ENCODE assay signal across 15 mouse cellular contexts in the genomic region with DNA sequence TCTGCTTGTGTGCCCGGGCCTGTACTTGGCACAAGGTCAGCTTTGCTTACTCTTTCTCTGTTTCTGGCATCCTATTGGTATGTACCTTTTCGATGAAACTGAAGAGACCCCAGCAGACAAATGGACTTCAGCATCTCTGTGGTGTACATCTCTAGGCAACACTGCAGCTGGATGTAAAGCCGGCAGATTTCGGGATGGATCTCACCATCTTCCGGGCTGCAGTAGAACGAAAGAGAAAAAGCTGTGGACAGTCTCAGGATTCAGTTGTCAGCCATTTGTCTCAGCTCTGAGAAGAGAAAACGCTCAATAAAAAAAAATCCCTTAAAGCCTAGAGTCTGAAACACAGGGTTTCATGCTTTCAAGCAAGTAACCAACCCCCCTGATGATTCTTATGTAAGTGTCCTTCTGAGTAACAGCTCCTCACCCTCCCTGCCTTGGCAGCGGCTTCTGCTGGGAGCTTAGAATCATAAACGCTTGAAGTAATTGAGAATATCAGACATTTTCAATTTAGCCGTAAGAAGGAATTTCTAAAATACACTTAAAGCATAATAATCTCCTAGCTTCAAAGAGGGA.
DNase-seq lines count a peak whose midpoint lies in the region; ATAC-seq and TF ChIP-seq lines count a peak whose summit lies in the region.
"Had no signal": no experiment of that assay in that cellular context is flagged by ENCODE, and none has a peak within 500 bp of the region (broad histone marks: within the 10 kb centered on the region; RNA-seq: fewer than 3 reads in every experiment).

No protein-coding gene starts in this region.

- 90% methylated on average over 10 of the region's 10 CpGs for WGBS in midbrain, embryonic 11.5 days
- WGBS in midbrain, postnatal 0 days, result 76% methylated on average over 10 of the region's 10 CpGs
- WGBS in cerebellum, adult 2 months, result 38% methylated on average over 10 of the region's 10 CpGs
- WGBS in heart, embryonic 10.5 days, result 89% methylated on average over 10 of the region's 10 CpGs

- intact Hi-C loops in left cerebral cortex, postnatal 25 days (cut with DNase I), result loop anchor here (5.0 kb wide), 1 partner anchor 69 kb away; a partner anchor contains a TSS

- no peak overlapping the region for H3K9ac ChIP-seq in midbrain, embryonic 11.5 days (ENCODE audit: low read length)
- no peak overlapping the region for H3K9ac ChIP-seq in midbrain, postnatal 0 days (replicated peaks; ENCODE audit: low read length, poor library complexity, severe bottlenecking)
- H3K9ac ChIP-seq: embryonic facial prominence, embryonic 12.5 days; liver, embryonic 13.5 days had no signal

- H3K27me3 ChIP-seq in midbrain, embryonic 11.5 days (ENCODE audit: control insufficient read depth, insufficient read depth, low read length), result no peaks in the 10 kb centered on the region
- H3K27me3 ChIP-seq in midbrain, postnatal 0 days (ENCODE audit: insufficient read depth, low read length), result no peaks in the 10 kb centered on the region
- no peaks in the 10 kb centered on the region for H3K27me3 ChIP-seq in cerebellum, adult 2 months (ENCODE audit: control insufficient read depth, insufficient read depth, low read length)
- no peaks in the 10 kb centered on the region for H3K27me3 ChIP-seq in heart, embryonic 10.5 days (ENCODE audit: insufficient read depth, poor library complexity, severe bottlenecking)
- H3K27me3 ChIP-seq: embryonic facial prominence, embryonic 12.5 days; liver, embryonic 13.5 days had no signal

- no peak for DNase-seq in frontal cortex, postnatal 10 days (ENCODE audit: low spot score in 2 of 2)
- DNase-seq in midbrain, embryonic 11.5 days (ENCODE audit: low spot score, missing footprints), result peak; percentile 59
- no peak for DNase-seq in midbrain, postnatal 0 days (ENCODE audit: low spot score)
- peak; percentile 53 to 80 for DNase-seq in cerebellum, adult 2 months
- peak; percentile 56 to 92 for DNase-seq in left cerebral cortex, postnatal 25 days (ENCODE audit: low spot score in 2 of 2)
- no peak for DNase-seq in heart, embryonic 10.5 days (ENCODE audit: low spot score)
- no peak for DNase-seq in heart, adult 11 months
- DNase-seq: B cell, adult 2 months; gastrocnemius, adult 2 months; liver, embryonic 13.5 days had no signal

- H3K4me3 ChIP-seq in midbrain, embryonic 11.5 days (ENCODE audit: low read depth, low read length), result no peak overlapping the region
- no peak overlapping the region for H3K4me3 ChIP-seq in midbrain, postnatal 0 days (ENCODE audit: low read depth, low read length)
- H3K4me3 ChIP-seq in cerebellum, adult 2 months (replicated peaks; ENCODE audit: insufficient read depth, low read depth, low read length), result peak overlapping the region; percentile 43
- no peak overlapping the region for H3K4me3 ChIP-seq in heart, embryonic 10.5 days
- H3K4me3 ChIP-seq: embryonic facial prominence, embryonic 12.5 days; gastrocnemius, adult 2 months; limb, embryonic 10.5 days; liver, embryonic 13.5 days had no signal

- no peak for TF ChIP-seq POLR2A in cerebellum, adult 2 months (IDR thresholded peaks at IDR 0.05; ENCODE audit: borderline replicate concordance, insufficient read depth, low read length)

- H3K36me3 ChIP-seq in midbrain, embryonic 11.5 days (ENCODE audit: control insufficient read depth, insufficient read depth, low read length), result no peaks in the 10 kb centered on the region
- H3K36me3 ChIP-seq in midbrain, postnatal 0 days (ENCODE audit: insufficient read depth, low read length), result no peaks in the 10 kb centered on the region
- peaks cover 7% of the 10 kb centered on the region; the same call in 1 of the 2 replicates for H3K36me3 ChIP-seq in heart, embryonic 10.5 days
- H3K36me3 ChIP-seq: embryonic facial prominence, embryonic 12.5 days; limb, embryonic 10.5 days; liver, embryonic 13.5 days had no signal

- no peaks in the 10 kb centered on the region for H3K9me3 ChIP-seq in midbrain, embryonic 11.5 days (ENCODE audit: control insufficient read depth, low read length)
- H3K9me3 ChIP-seq in midbrain, postnatal 0 days (ENCODE audit: low read length), result no peaks in the 10 kb centered on the region
- H3K9me3 ChIP-seq in heart, embryonic 10.5 days, result no peaks in the 10 kb centered on the region
- H3K9me3 ChIP-seq: embryonic facial prominence, embryonic 12.5 days; limb, embryonic 10.5 days; liver, embryonic 13.5 days had no signal

- no peak overlapping the region for H3K27ac ChIP-seq in midbrain, embryonic 11.5 days (ENCODE audit: low read depth, low read length)
- no peak overlapping the region for H3K27ac ChIP-seq in midbrain, postnatal 0 days (ENCODE audit: low read depth, low read length)
- H3K27ac ChIP-seq in cerebellum, adult 2 months (ENCODE audit: insufficient read depth, low read length), result peak overlapping the region; percentile 97
- no peak overlapping the region for H3K27ac ChIP-seq in heart, embryonic 10.5 days
- H3K27ac ChIP-seq: embryonic facial prominence, embryonic 12.5 days; gastrocnemius, adult 2 months; limb, embryonic 10.5 days; liver, embryonic 13.5 days had no signal

- peak; percentile 84 for ATAC-seq in frontal cortex, adult (ENCODE audit: low TSS enrichment)
- no peak for ATAC-seq in midbrain, embryonic 11.5 days (ENCODE audit: low FRiP score)
- no peak for ATAC-seq in midbrain, postnatal 0 days (ENCODE audit: low FRiP score)
- ATAC-seq: inflammation-experienced regulatory T-cells, adult 6 months; lung, postnatal 0 days had no signal

- no peaks in the 10 kb centered on the region for H3K4me1 ChIP-seq in midbrain, embryonic 11.5 days (ENCODE audit: control insufficient read depth, insufficient read depth, low read length)
- H3K4me1 ChIP-seq in midbrain, postnatal 0 days (ENCODE audit: insufficient read depth, low read length), result no peaks in the 10 kb centered on the region
- H3K4me1 ChIP-seq in cerebellum, adult 2 months (ENCODE audit: control insufficient read depth, insufficient read depth, low read length), result peaks cover 6% of the 10 kb centered on the region; the same call in 1 of the 2 replicates
- no peaks in the 10 kb centered on the region for H3K4me1 ChIP-seq in heart, embryonic 10.5 days
- H3K4me1 ChIP-seq: embryonic facial prominence, embryonic 12.5 days; limb, embryonic 10.5 days; liver, embryonic 13.5 days had no signal

- TF ChIP-seq CTCF in midbrain, postnatal 0 days (IDR thresholded peaks at IDR 0.05), result no peak
- no peak for TF ChIP-seq CTCF in cerebellum, adult 2 months (IDR thresholded peaks at IDR 0.05; ENCODE audit: borderline replicate concordance, insufficient read depth, low read depth, low read length)

- H3K4me2 ChIP-seq in midbrain, embryonic 11.5 days, result no peak overlapping the region
- H3K4me2 ChIP-seq in midbrain, postnatal 0 days (ENCODE audit: low read depth, low read length, poor library complexity, severe bottlenecking), result no peak overlapping the region
- H3K4me2 ChIP-seq: embryonic facial prominence, embryonic 12.5 days; liver, embryonic 13.5 days had no signal

Comparison
In these comparisons a context has a peak if more than half of its experiments do, and no peak if none do; other contexts are left out.
1. DNase-seq: peak in midbrain, embryonic 11.5 days (single experiment), cerebellum, adult 2 months (2 of 2) and left cerebral cortex, postnatal 25 days (2 of 2); none in frontal cortex, postnatal 10 days (0 of 2), midbrain, postnatal 0 days (single experiment), heart, embryonic 10.5 days (single experiment) and heart, adult 11 months (single experiment).